In genomic region chr11:75733227-75733940, GRCm38 (mm10) we compare ENCODE assay signal across 7 mouse cellular contexts. TPM values are rescaled to one million over a fixed set of nuclear protein-coding genes. Genes with fewer than 3 reads are reported as not detected.
DNase-seq lines count a peak whose midpoint lies in the region; ATAC-seq lines count a peak whose summit lies in the region.

No protein-coding gene starts in this region.

- H3K4me1 ChIP-seq in hindbrain, embryonic 11.5 days (replicated peaks; ENCODE audit: control insufficient read depth, insufficient read depth, low read length) = peaks cover 5% of the 10 kb centered on the region; the same call in 1 of the 2 replicates

- peak; percentile 72 for ATAC-seq in hindbrain, embryonic 11.5 days (ENCODE audit: low FRiP score)
- peak; percentile 46 for ATAC-seq in megakaryocyte-erythroid progenitor cell, adult 5-6 weeks (replicated peaks; ENCODE audit: low FRiP score, low TSS enrichment, poor library complexity, severe bottlenecking)

- intact Hi-C loops in left cerebral cortex, postnatal 4 days (cut with DNase I) = no loop called here

- H3K4me2 ChIP-seq in hindbrain, embryonic 11.5 days (replicated peaks; ENCODE audit: low read depth, low read length) = peak overlapping the region; percentile 43

- DNase-seq in T-cell, adult 2 months (ENCODE audit: low spot score) = peak; percentile 61
- DNase-seq in c-Kit-positive CD71-negative TER-119-negative erythroid progenitor cells, embryonic 14.5 days (ENCODE audit: low read depth) = peak; percentile 32
- DNase-seq in frontal cortex, postnatal 14 days (ENCODE audit: low spot score in 2 of 2) = peak; percentile 51 to 64
- DNase-seq in hindbrain, embryonic 11.5 days (ENCODE audit: low spot score) = no peak
- DNase-seq in left cerebral cortex, postnatal 4 days = peak; percentile 73
- peak; percentile 66 to 77 for DNase-seq in spleen, adult 18-20 months

- peak overlapping the region; percentile 65 for H3K4me3 ChIP-seq in hindbrain, embryonic 11.5 days (ENCODE audit: low read depth, low read length)

- under 1% methylated on average over 49 of the region's 52 CpGs for WGBS in hindbrain, embryonic 11.5 days

- no peaks in the 10 kb centered on the region for H3K27me3 ChIP-seq in hindbrain, embryonic 11.5 days (ENCODE audit: control insufficient read depth, insufficient read depth, low read length)

- peak overlapping the region; percentile 91 for H3K27ac ChIP-seq in hindbrain, embryonic 11.5 days (ENCODE audit: low read depth, low read length)

- H3K36me3 ChIP-seq in hindbrain, embryonic 11.5 days (ENCODE audit: control insufficient read depth, insufficient read depth, low read length) = no peaks in the 10 kb centered on the region

- H3K9me3 ChIP-seq in hindbrain, embryonic 11.5 days (ENCODE audit: control insufficient read depth, low read length) = no peaks in the 10 kb centered on the region

- peak overlapping the region; percentile 97 for H3K9ac ChIP-seq in hindbrain, embryonic 11.5 days (ENCODE audit: low read depth, low read length)

RNA-seq across cellular contexts. Expression of gene Ywhae, which starts 0.7 kb away (rescaled TPM):
- 1,626 and 1,696 TPM in 2 replicates for polyA plus RNA-seq in hindbrain, embryonic 11.5 days (2014; fragmentation: Nextera tagmentation; extraction: Ambion mirVana)
- 1,000 to 10,000 TPM; 1,671 to 1,788 TPM for total RNA-seq in left cerebral cortex, postnatal 4 days (2021)
- 346 and 395 TPM in 2 replicates for total RNA-seq in megakaryocyte-erythroid progenitor cell, adult 5-6 weeks (2014; fragmentation: Nextera tagmentation)
- 314 and 400 TPM in 2 replicates for total RNA-seq in megakaryocyte-erythroid progenitor cell, adult 5-6 weeks (2017)

RNA-seq across cellular contexts. Expression of gene Crk, which starts 54.3 kb away (rescaled TPM):
- 113 and 127 TPM in 2 replicates for polyA plus RNA-seq in hindbrain, embryonic 11.5 days (2014; fragmentation: Nextera tagmentation; extraction: Ambion mirVana)
- total RNA-seq in left cerebral cortex, postnatal 4 days (2021) = 100 to 1,000 TPM; 118 to 119 TPM
- total RNA-seq in megakaryocyte-erythroid progenitor cell, adult 5-6 weeks (2014; fragmentation: Nextera tagmentation) = 33.0 and 38.5 TPM in 2 replicates
- total RNA-seq in megakaryocyte-erythroid progenitor cell, adult 5-6 weeks (2017) = 29.5 and 39.8 TPM in 2 replicates

Comparison
In these comparisons a context has a peak if more than half of its experiments do, and no peak if none do; other contexts are left out.
1. RNA of gene Ywhae, which starts 0.7 kb away (total RNA-seq): 1,671 to 1,788 TPM in left cerebral cortex, postnatal 4 days; 314 to 400 TPM in megakaryocyte-erythroid progenitor cell, adult 5-6 weeks; every median in the first group is over 4 times any median in the second.